Mouse (Mus musculus): ENCODE measurements at regions not wholly inside any gene's neighbourhood (a gene's known extent, or its start where the extent isn't known, plus 50 kb on each side); places are given as distances from the start of the nearest gene placed in this dataset.
"Not testable (repeated sequence)": the region's sequence is repeated elsewhere in the genome, so short reads cannot be mapped to it uniquely, and the experiment has no call there.

DNA sequence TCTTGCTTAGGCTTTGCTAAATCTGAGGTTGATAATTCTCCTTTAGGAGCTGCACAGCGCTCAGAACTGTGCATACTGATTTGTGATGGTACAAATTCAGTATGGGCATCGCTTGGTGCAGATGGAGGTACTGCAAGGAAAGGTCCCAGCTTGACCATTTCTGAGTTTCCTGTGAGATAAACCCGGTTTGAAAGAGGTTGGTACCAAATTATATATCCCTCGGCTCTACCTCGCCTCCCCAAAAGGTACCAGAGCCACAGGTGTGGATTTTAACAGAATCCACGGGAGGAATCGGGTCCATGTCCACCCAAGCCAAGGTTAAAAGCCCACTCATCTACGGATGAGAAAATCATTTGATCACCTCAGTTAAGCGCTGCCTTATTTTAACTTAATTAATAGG lies 172.5 kb upstream of the Zfp808 start:
- H3K4me1 ChIP-seq (replicated peaks); H3K4me3 ChIP-seq; H3K9ac ChIP-seq; ATAC-seq (ENCODE audit: insufficient number of reproducible peaks, low FRiP score); H3K4me2 ChIP-seq; H3K36me3 ChIP-seq; H3K27me3 ChIP-seq (replicated peaks); H3K27ac ChIP-seq (ENCODE audit: poor library complexity, severe bottlenecking): not testable (repeated sequence)
- peaks cover 19% of the 10 kb centered on the region for H3K9me3 ChIP-seq (replicated peaks)
- 79% methylated on average over 9 of the region's 9 CpGs for WGBS

DNA sequence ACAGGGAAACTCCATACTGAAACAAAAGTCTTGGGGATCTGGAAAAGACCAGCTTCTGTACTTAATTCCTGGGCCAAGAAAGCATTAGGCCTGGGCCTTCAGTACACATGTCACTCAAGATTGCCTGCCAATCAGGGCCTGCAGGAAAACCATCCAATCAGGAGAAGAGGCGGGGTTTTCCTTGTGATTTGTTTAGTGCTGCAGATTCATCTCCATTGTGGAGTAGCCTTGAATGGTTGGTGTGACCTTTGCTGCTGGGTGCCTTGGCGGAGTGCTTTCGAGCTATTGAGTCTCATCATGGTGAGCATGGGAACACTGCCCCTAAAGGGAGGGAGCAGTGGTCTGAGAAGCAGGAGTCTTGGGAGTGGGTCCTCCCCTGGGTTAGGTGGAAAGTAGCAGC lies 150.8 kb upstream of the Zfp808 start:
- H3K27ac ChIP-seq (ENCODE audit: poor library complexity, severe bottlenecking); H3K4me3 ChIP-seq; ATAC-seq (ENCODE audit: insufficient number of reproducible peaks, low FRiP score); H3K36me3 ChIP-seq; H3K4me2 ChIP-seq; H3K9me3 ChIP-seq (replicated peaks); H3K9ac ChIP-seq; H3K4me1 ChIP-seq (replicated peaks); H3K27me3 ChIP-seq (replicated peaks): not testable (repeated sequence)
- 69% methylated on average over 3 of the region's 3 CpGs for WGBS

DNA sequence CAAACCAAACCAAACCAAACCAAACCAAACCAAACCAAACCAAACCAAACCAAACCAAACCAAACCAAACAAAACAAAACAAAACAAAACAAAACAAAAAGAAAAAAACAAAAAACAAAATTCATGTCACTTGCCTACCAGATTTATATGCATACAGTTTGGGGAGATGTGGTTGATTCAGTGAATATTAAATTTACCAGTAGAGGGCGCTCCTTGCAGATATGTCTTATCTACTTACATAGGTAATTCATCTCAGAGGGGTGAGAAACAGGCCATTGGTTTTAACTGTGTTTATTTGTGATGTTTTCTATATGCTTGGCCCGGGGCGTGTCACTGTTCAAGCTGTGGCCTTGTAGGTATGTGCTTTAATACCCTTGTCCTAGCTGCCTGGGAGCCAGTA lies 133.2 kb upstream of the Zfp808 start:
- H3K27ac ChIP-seq (ENCODE audit: poor library complexity, severe bottlenecking); H3K9me3 ChIP-seq (replicated peaks); H3K4me2 ChIP-seq; H3K27me3 ChIP-seq (replicated peaks); H3K4me1 ChIP-seq (replicated peaks); H3K9ac ChIP-seq; H3K4me3 ChIP-seq; H3K36me3 ChIP-seq; ATAC-seq (ENCODE audit: insufficient number of reproducible peaks, low FRiP score): not testable (repeated sequence)
- WGBS = 62% methylated on average over 3 of the region's 3 CpGs

DNA sequence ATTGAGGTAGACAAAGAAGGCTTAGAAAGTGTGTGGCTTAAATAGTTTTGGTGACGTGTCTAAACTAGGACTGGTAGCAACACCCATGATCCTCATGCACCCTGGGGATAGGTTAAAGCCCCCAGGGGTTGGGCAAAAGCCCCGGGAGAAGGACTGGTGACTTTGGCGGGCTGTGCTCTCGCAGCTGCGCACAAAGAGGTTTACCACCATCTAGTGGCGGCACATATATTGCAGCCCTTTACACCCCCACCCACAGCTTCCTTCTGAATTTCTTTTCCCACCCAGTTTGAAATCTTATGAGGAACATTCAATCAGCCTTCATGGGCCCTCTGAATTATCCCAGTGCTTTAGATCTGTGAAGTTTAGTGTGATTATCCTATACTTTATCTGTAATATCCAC lies 130.9 kb upstream of the Zfp808 start:
- not testable (repeated sequence) for H3K36me3 ChIP-seq; H3K27ac ChIP-seq (ENCODE audit: poor library complexity, severe bottlenecking); H3K9ac ChIP-seq; H3K9me3 ChIP-seq (replicated peaks); ATAC-seq (ENCODE audit: insufficient number of reproducible peaks, low FRiP score); H3K4me1 ChIP-seq (replicated peaks); H3K27me3 ChIP-seq (replicated peaks)
- peak overlapping the region; percentile 53 for H3K4me2 ChIP-seq
- H3K4me3 ChIP-seq = peak overlapping the region; percentile 27
- 4% methylated on average over 6 of the region's 6 CpGs for WGBS

DNA sequence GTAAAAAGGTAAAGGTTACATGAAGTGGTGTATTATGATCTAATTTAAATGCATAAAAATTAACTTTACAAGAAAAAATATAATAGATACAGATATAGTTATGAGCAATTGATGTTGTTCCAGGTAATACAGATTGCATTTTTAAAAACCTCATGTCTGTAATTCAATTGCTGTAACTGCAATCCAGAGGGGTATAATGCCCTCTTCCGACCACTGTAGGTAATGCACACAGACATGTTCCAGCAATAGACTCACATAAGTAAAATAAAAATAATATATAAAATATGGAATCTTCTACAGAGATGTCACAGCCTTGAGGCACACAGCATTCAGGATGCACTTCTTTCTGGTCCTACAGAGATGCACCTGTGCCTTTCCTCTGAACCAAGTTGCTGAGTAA lies 122.4 kb upstream of the Zfp808 start:
- not testable (repeated sequence) for H3K4me2 ChIP-seq; H3K9ac ChIP-seq; H3K9me3 ChIP-seq (replicated peaks); H3K27me3 ChIP-seq (replicated peaks); H3K4me3 ChIP-seq; ATAC-seq (ENCODE audit: insufficient number of reproducible peaks, low FRiP score); H3K36me3 ChIP-seq; H3K27ac ChIP-seq (ENCODE audit: poor library complexity, severe bottlenecking); H3K4me1 ChIP-seq (replicated peaks)
- WGBS = 55% methylated on average over 1 of the region's 1 CpGs

DNA sequence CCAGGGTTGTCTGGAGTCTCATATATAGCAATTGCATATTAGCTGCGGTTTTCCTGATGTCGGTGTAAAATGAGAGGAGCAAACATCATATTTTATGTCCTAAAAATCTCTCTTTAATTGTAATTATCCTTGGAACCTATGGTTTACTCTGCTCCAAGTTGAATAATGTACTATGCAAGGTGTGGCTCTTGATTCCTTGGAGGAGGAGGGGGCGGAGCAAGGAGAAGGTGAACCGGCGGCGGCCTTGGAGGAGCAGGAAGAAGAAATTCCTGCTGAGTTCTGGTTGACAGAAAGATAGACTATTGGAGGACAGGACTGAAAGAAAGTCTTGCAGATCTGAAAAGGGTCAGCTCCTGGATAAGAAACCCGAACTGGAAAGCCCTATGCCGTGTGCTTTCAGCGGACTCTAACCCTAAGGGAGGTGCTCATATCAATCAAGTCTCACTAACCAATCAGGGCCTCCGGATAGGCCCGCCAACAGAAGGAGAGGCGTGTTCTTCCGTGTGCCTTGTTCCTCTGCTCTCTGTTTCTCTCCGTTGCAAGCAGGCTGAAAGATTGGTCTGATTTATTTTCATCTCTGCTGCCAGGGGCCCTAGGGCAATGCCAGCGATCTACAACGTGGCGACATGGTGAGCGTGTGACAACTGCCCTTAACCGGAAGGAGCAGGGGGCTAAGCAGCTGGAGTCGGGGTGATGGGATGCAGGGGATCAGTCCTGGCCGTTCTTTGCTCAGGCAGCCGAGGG lies 114.1 kb upstream of the Zfp808 start:
- not testable (repeated sequence) for H3K27me3 ChIP-seq (replicated peaks); H3K4me1 ChIP-seq (replicated peaks); H3K9me3 ChIP-seq (replicated peaks); H3K36me3 ChIP-seq
- 1% methylated on average over 22 of the region's 22 CpGs for WGBS
- ATAC-seq (ENCODE audit: insufficient number of reproducible peaks, low FRiP score) = peak; percentile 67; the same call in 1 of the 2 replicates
- Histone ChIP-seq H3K4me3 (peak overlapping the region; percentile 81), H3K27ac (ENCODE audit: poor library complexity, severe bottlenecking) (peak overlapping the region; percentile 80), H3K4me2 (peak overlapping the region; percentile 67), H3K9ac (peak overlapping the region; percentile 80)

DNA sequence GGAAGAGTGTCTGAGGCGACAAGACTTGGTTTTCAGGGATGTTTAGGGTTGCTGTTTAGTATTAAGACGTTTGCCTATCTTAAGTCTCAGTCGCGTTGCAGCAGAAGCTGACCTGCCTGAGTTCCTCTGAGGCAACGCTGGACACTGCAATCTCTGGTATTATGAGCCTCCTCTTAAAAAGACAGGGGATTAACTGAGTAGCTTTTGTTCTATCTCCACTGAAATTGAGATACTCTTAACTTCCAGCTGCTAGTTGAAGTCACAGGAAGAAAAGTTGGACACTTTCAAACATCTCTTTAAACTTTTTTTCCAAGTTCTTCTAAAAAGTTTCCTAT lies 113.6 kb upstream of the Zfp808 start:
- Histone ChIP-seq H3K4me2 (peak overlapping the region; percentile 67), H3K27ac (ENCODE audit: poor library complexity, severe bottlenecking) (peak overlapping the region; percentile 80), H3K4me3 (peak overlapping the region; percentile 81), H3K9ac (peak overlapping the region; percentile 80)
- ATAC-seq (ENCODE audit: insufficient number of reproducible peaks, low FRiP score); H3K27me3 ChIP-seq (replicated peaks); H3K4me1 ChIP-seq (replicated peaks); H3K36me3 ChIP-seq; H3K9me3 ChIP-seq (replicated peaks): not testable (repeated sequence)
- 0% methylated on average over 5 of the region's 5 CpGs for WGBS

DNA sequence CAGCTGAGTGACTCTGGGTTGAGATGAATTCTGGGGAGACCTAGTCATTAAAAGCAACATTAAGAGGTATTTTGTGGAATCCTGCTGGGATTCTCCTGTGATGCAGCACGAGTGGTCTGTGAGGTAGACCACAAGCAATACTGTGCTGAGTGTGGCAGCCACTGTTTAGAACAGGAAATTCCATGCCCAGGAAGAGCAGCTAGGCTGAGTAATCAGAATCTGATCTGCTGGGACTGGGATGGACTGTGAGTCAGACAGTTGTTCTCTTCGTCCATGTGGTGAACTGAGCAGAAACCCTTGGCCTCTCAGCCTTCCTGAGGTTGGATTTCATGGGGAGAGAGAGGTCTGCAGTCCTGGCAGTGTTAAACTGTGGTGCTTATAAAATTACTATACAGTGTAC lies 92.0 kb upstream of the Zfp808 start:
- 72% methylated on average over 2 of the region's 2 CpGs for WGBS
- H3K9ac ChIP-seq; ATAC-seq (ENCODE audit: insufficient number of reproducible peaks, low FRiP score); H3K4me3 ChIP-seq; H3K4me1 ChIP-seq (replicated peaks); H3K4me2 ChIP-seq; H3K9me3 ChIP-seq (replicated peaks); H3K27me3 ChIP-seq (replicated peaks); H3K27ac ChIP-seq (ENCODE audit: poor library complexity, severe bottlenecking): not testable (repeated sequence)
- H3K36me3 ChIP-seq = peaks cover 18% of the 10 kb centered on the region

DNA sequence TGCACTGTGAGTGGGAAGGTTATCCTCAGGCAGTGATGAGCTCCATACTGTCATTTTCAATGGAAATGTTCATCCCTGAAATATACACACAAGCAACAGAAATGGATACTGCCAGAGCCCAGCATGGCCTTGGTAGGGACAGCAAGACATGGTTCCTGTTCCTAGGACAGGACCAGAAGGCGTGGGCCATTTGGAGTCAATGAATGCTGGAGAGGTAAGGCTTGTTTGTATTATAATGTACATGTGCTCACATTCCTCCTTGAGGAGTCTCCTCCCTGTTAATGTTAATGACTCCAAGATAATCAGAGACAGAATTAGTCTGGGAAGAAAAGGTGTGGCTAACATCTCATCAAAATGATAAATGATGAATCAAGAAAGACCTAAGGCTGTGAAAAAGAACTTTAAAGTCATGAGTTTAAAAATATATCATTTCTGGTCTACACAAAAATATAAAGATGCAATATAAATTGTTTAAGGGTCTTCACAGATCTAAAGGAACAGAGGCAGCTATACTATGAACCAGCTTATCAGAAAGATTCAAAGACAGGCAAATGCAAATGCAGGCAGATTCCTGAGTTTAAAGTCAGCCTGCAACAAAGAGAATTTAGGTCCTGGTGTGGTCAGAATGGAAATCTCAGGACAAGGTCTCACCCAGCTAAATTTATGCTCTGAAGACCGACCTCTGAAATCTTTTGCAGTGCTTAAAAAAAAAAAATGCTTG lies 51.6 kb upstream of the Zfp808 start:
- not testable (repeated sequence) for H3K36me3 ChIP-seq; ATAC-seq (ENCODE audit: insufficient number of reproducible peaks, low FRiP score); H3K4me2 ChIP-seq; H3K27ac ChIP-seq (ENCODE audit: poor library complexity, severe bottlenecking); H3K9ac ChIP-seq; H3K4me3 ChIP-seq; H3K4me1 ChIP-seq (replicated peaks); H3K27me3 ChIP-seq (replicated peaks)
- H3K9me3 ChIP-seq (replicated peaks) = peaks cover 11% of the 10 kb centered on the region
- WGBS = 54% methylated on average over 2 of the region's 2 CpGs

DNA sequence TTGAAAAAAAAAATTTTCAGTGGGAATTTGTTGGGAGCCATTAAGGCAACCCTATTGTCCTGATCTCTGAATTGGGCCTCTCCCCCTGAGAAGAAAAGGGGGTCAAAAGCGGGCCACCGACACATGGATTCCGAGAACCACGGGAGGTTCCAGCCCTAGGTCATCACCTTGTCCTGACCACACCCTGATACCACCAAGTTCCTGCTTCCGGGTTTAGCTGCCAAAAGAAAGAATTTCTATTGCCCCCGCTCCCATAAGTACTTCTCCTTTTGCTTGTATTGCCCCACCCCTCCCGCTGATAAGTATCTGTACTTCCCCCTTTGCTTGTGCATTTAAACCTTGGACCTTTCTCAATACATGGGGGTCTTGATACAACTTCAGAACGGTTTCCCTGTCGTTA lies 50.8 kb upstream of the Zfp808 start:
- not testable (repeated sequence) for ATAC-seq (ENCODE audit: insufficient number of reproducible peaks, low FRiP score); H3K36me3 ChIP-seq; H3K9ac ChIP-seq; H3K4me2 ChIP-seq; H3K27ac ChIP-seq (ENCODE audit: poor library complexity, severe bottlenecking); H3K4me3 ChIP-seq; H3K4me1 ChIP-seq (replicated peaks); H3K27me3 ChIP-seq (replicated peaks)
- 78% methylated on average over 9 of the region's 9 CpGs for WGBS
- H3K9me3 ChIP-seq (replicated peaks) = peaks cover 11% of the 10 kb centered on the region

Measured in heart, embryonic 12.5 days (tissue).